Mouse (Mus musculus) lung, postnatal 0 days (tissue): ENCODE data around the gene Arhgap28.

Source experiments
- CTCF ChIP-seq: IDR thresholded peaks from 2 replicates; pipeline ENCODE4 v1.5.1; 2016; ENCODE audit warnings: antibody characterized with exemption, mild to moderate bottlenecking
- EP300 ChIP-seq: IDR thresholded peaks from 2 replicates; pipeline ENCODE4 v1.6.1; 2016; ENCODE audit warnings: antibody characterized with exemption, mild to moderate bottlenecking, control low read depth

- TF ChIP-seq CTCF (no peak), EP300 (no peak)
Measured at GRCm38 (mm10) chr17:67976465-67976864, 27.5 kb downstream of the Arhgap28 start.
